Mouse (Mus musculus) hindbrain, postnatal 0 days (tissue): ENCODE data around the gene C1rb. TPM values are rescaled to one million over a fixed set of nuclear protein-coding genes. Genes with fewer than 3 reads are reported as not detected.
A peak's percentile ranks its signal among the peaks of the same experiment; 100 is the strongest.
"Not testable (repeated sequence)": the region's sequence is repeated elsewhere in the genome, so short reads cannot be mapped to it uniquely, and the experiment has no call there.

Source experiments
- ATAC-seq: fragments of 200-750 bp; cut with Nextera tagmentation; 2 replicates; pipeline ENCODE4 v1.8.0; 2017; ENCODE audit warnings: mild to moderate bottlenecking, moderate TSS enrichment, moderate library complexity
- DNase-seq: peaks from one replicate; pipeline ENCODE4 v3.0.0-alpha.2; 2015; ENCODE audit warnings: low spot score
- H3K27ac ChIP-seq: fragments of 300-500 bp; sonication (generic); 2 replicates; pipeline ENCODE4 v1.5.1; 2014; ENCODE audit warnings: mild to moderate bottlenecking
- H3K27me3 ChIP-seq: fragments of 300-500 bp; sonication (generic); 2 replicates; pipeline ENCODE4 v1.6.1; 2014; ENCODE audit warnings: low read length, mixed read lengths; ENCODE audit not compliant: insufficient read depth
- H3K36me3 ChIP-seq: fragments of 300-500 bp; sonication (generic); 2 replicates; pipeline ENCODE4 v1.6.1; 2014; ENCODE audit warnings: low read length, mixed read lengths; ENCODE audit not compliant: insufficient read depth
- H3K4me1 ChIP-seq: fragments of 300-500 bp; sonication (generic); 2 replicates; pipeline ENCODE4 v1.6.1; 2014; ENCODE audit warnings: antibody characterized with exemption, low read length, mixed read lengths; ENCODE audit not compliant: insufficient read depth
- H3K4me2 ChIP-seq: fragments of 300-500 bp; sonication (generic); 2 replicates; pipeline ENCODE4 v1.6.1; 2014; ENCODE audit warnings: low read depth, mild to moderate bottlenecking, low read length, moderate library complexity, mixed read lengths
- H3K4me3 ChIP-seq: fragments of 300-500 bp; sonication (generic); 2 replicates; pipeline ENCODE4 v1.5.1; 2014; ENCODE audit warnings: low read length
- H3K9ac ChIP-seq: fragments of 300-500 bp; sonication (generic); replicated peaks from 2 replicates; pipeline ENCODE4 v1.6.1; 2014; ENCODE audit warnings: mild to moderate bottlenecking, low read length, moderate library complexity, mixed read lengths
- H3K9me3 ChIP-seq: fragments of 300-500 bp; sonication (generic); 2 replicates; pipeline ENCODE4 v1.6.1; 2016; ENCODE audit warnings: low read length, mixed read lengths
- CTCF ChIP-seq: IDR thresholded peaks from 2 replicates; pipeline ENCODE4 v1.5.1; 2016; ENCODE audit warnings: antibody characterized with exemption, control low read depth, low read depth
- WGBS: fragments of 180-500 bp; shearing (Covaris S2); extraction: QIAGEN DNeasy Blood & Tissue Kit; methylation state at CpG from one replicate; pipeline ENCODE4 v1.1.7; 2014; 5-methylcytosine and 5-hydroxymethylcytosine counted together
- polyA plus RNA-seq: library from polyadenylated mRNA; unstranded; fragments of >200 nt; fragmentation: Nextera tagmentation; extraction: Ambion mirVana; gene quantifications from 2 replicates; pipeline ENCODE4 v1.2.1, GENCODE M21; 2015
- total RNA-seq: library from RNA; depleted of rRNA; stranded (reverse); fragments of >200 nt; gene quantifications from 2 replicates; pipeline ENCODE4 v1.2.3, GENCODE M21; 2014; rRNA removed

C1rb gene
- total RNA-seq (not detected in 2 replicates), polyA plus RNA-seq (0.09 TPM in 1 of 2 replicates, not detected in the other)

DNA sequence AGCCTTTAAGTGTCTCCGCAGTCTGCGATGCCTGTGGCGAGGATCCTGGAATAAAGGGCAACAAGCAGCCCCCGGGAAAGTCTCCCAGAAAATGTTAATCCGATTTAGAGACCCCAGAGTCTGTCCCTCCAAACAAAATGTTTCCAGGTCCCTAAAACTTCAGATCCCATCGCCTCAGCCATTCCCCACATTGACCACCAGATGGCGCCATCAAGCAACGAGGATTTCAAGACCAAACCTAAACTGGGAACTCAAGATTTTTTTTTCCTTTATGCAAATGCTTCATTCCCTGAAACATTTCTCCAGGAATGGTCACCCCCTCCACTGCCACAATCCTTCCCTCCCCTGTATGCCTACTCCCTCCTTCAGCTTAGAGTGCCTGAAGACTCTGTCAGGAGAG is at the start of gene C1rb:
C1rb (plus strand) TSS at position 269 of the 400 bp plus-strand sequence.
- WGBS, result 4% methylated on average over 8 of the region's 8 CpGs
- Histone ChIP-seq H3K4me1 (no peaks in the 10 kb centered on the region), H3K9ac (no peak within 1 kb of the TSS), H3K27me3 (no peaks in the 10 kb centered on the region), H3K9me3 (no peaks in the 10 kb centered on the region), H3K4me2 (peak within 1 kb of the TSS; percentile 27; the same call in 1 of the 2 replicates), H3K36me3 (no peaks in the 10 kb centered on the region), H3K27ac (no peak within 1 kb of the TSS), H3K4me3 (no peak within 1 kb of the TSS)
- peak; percentile 80 for DNase-seq
- ATAC-seq, result no peak
- TF ChIP-seq CTCF, result peak; percentile 92

DNA sequence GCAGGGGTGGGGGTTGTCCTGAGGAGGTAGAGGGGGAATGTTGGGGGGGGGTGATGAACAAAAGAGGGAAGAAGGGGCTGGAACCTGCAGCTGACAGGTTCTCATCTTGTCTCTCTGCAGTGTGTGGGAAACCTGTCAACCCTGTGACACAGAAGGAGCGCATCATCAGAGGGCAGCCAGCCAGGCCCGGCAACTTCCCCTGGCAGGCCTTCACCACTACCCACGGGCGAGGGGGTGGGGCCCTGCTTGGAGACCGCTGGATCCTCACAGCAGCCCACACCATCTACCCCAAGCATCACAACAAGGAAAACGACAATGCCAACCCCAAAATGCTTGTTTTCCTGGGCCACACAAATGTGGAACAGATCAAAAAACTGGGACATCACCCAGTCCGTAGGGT is 48.0 kb upstream of the C1rb start:
- not testable (repeated sequence) for H3K36me3 ChIP-seq, H3K4me2 ChIP-seq, H3K4me1 ChIP-seq, H3K27ac ChIP-seq, H3K4me3 ChIP-seq, H3K9me3 ChIP-seq, H3K27me3 ChIP-seq, ATAC-seq, H3K9ac ChIP-seq, DNase-seq
- WGBS, result 54% methylated on average over 7 of the region's 7 CpGs

DNA sequence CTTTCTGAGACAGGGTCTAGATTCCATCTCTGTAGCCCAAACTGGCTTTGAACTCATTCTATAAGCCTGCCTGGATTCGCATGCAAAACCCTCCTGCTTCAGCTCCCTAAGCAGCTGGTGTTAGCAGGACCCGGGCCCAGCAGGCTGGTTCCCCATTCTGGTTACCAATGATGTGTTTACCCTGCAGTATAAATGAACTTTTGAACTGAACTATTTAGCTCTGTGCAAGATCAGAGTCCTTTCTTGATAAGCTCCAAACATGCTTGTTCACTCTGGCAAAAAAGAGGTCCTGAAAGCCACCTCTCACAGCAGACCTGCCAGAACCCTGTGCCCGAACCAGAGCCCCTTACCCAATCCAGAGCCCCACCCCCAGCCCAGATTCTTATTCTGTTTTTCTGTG is 42.2 kb upstream of the C1rb start:
- ATAC-seq (no peak), DNase-seq (no peak)
- Histone ChIP-seq H3K4me2 (no peak overlapping the region), H3K4me1 (no peaks in the 10 kb centered on the region), H3K27me3 (no peaks in the 10 kb centered on the region), H3K36me3 (no peaks in the 10 kb centered on the region), H3K9me3 (no peaks in the 10 kb centered on the region), H3K27ac (no peak overlapping the region), H3K9ac (no peak overlapping the region), H3K4me3 (no peak overlapping the region)
- no peak for TF ChIP-seq CTCF
- 77% methylated on average over 3 of the region's 3 CpGs for WGBS

DNA sequence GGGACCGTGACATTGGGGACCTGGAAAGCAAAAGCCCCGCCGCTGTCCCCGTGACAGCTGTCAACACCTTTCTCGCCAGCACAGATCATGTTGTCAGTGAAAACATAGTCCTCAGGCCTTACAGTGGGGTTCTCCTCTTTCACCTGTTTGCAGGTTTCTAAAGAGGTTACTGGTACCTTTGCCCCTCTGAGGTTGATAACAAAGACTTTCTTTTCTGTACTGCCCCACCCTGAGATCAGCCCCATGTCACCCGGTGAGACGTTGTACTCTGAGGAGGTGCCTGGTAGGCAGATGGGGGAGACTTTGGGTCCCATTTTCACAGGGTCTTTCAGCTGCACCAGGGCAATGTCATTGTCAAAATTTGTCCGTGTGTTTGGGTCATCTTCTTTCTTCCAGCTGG is 39.0 kb upstream of the C1rb start:
- Histone ChIP-seq H3K36me3 (no peaks in the 10 kb centered on the region), H3K9me3 (no peaks in the 10 kb centered on the region), H3K4me2 (no peak overlapping the region), H3K4me1 (no peaks in the 10 kb centered on the region), H3K9ac (no peak overlapping the region), H3K4me3 (no peak overlapping the region), H3K27me3 (no peaks in the 10 kb centered on the region), H3K27ac (no peak overlapping the region)
- no peak for TF ChIP-seq CTCF
- no peak for ATAC-seq
- no peak for DNase-seq
- 92% methylated on average over 8 of the region's 8 CpGs for WGBS

DNA sequence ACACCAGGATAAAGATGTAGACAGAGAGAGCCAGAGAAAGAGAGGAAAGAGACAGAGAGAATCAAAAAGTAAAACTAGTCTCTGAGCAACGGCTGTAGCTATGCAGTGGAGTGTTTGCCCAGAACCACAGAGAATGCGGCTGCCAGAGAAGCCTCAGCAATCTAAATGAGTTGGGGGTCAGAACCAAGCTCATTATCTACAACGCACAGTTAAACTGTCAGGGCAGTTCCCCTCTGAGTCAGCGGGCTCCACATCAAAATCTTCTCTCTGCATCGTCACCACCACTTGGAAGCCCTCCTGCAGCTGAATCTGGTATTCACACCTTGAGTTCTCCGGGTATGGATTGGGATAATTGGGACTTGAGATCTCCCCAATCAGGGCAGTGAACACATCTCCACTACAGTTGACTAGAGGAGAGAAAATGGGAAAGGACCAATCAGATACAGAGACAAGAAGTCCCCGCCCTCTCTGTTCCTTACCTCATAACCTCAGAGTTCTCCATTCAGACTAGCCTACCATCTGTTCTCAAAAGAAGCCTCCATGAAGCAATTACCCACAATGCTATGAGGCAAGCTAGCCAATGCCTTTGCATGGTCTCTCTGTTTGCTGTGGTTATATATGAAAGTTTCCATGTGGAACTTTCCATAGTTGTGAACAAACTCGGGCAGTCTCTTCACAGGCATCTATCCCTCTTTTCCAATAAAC is 33.8 kb upstream of the C1rb start:
- ATAC-seq, H3K4me2 ChIP-seq, H3K4me1 ChIP-seq, H3K36me3 ChIP-seq, H3K27ac ChIP-seq, H3K4me3 ChIP-seq, H3K9me3 ChIP-seq, H3K9ac ChIP-seq, H3K27me3 ChIP-seq, DNase-seq: not testable (repeated sequence)
- 75% methylated on average over 8 of the region's 8 CpGs for WGBS

DNA sequence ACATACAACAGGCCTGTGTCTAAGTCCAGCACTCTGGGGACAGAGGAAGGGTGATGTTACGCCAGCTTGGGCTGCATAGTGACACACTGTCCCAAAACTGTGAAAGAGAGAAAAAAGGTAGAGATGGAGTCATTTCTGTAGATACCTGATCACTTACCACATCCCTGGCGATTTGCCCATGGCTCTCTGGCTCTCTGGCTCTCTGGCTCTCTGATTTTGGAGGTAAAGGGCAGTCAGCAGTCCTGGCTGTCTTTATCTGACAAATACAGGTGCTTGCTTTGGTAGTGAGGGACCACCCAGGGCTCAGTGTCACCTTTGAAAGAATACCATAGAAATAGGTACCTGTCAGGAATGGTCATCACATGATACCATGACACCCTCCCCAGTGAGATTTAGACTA is 28.9 kb upstream of the C1rb start:
- not testable (repeated sequence) for H3K9me3 ChIP-seq, H3K4me1 ChIP-seq, H3K27me3 ChIP-seq, H3K27ac ChIP-seq, DNase-seq, ATAC-seq, H3K36me3 ChIP-seq, H3K4me2 ChIP-seq, H3K4me3 ChIP-seq, H3K9ac ChIP-seq
- whole genome bisulfite sequencing, result 91% methylated on average over 2 of the region's 2 CpGs

DNA sequence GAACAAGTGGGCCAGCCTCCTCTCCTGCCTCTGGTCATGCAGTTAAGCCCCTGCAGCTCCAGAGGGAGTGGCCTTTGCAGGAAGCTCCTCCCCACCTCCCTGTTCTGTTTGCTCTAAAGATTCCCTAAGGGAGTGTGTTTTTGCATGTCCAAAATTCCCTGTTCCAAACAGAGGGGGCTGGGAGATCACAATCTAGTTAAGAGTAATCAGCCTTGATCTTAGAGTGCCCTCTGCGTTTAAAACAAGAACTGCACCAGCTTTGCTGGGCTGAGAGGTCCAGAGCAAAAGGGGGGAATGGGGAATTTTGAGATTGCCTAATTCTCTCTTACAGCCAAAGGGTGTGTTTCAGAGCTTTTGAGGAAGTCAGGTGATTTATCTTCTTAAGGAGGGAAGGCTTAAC is 27.8 kb upstream of the C1rb start, which contains the start of gene C1s1:
C1s1 (minus strand) TSS at position 76 of the 400 bp plus-strand sequence.
- not testable (repeated sequence) for H3K27ac ChIP-seq, H3K4me3 ChIP-seq, H3K4me1 ChIP-seq, H3K9ac ChIP-seq, H3K27me3 ChIP-seq, H3K4me2 ChIP-seq, H3K9me3 ChIP-seq, H3K36me3 ChIP-seq
- TF ChIP-seq CTCF, result peak; percentile 56
- ATAC-seq, result peak; percentile 59; the same call in 1 of the 2 replicates
- WGBS, result 0% methylated on average over 1 of the region's 1 CpGs
- DNase-seq, result peak; percentile 54
